Mouse (Mus musculus): ENCODE measurements around the gene Cryaa. TPM values are rescaled to one million over a fixed set of nuclear protein-coding genes. Genes with fewer than 3 reads are reported as not detected.

The Cryaa gene
- total and polyA plus RNA-seq, 3 experiments, result 0.31 TPM; not detected in 2

DNA sequence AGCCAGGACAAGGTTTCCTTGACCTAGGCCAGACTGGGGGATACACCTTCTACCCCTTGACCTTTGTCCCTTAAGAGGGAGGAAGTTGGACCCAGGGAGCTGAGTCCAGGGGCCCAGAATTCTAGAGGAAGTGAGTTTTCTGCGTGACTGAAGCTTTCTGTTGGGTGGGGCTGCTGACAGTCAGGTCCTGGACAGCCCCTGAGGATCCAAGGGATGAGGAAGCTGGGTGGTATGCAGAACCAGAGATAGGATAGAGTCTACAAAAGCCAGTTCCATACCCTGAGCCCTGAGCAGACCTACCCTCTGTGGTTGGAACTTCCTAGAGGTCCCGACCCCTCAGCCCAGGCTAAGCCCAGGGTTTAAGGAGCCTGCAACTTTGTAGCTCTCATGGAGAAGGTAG is 2.8 kb downstream of the Cryaa start:
- no peaks in the 10 kb centered on the region for H3K27me3 ChIP-seq (ENCODE audit: control insufficient read depth, insufficient read depth, low read length)
- DNase-seq, result no peak
- no peak overlapping the region for H3K27ac ChIP-seq
- TF ChIP-seq CTCF (IDR thresholded peaks at IDR 0.05) (no peak), EP300 (IDR thresholded peaks at IDR 0.05; ENCODE audit: insufficient read depth, low read depth, low read length) (no peak), POLR2A (IDR thresholded peaks at IDR 0.05; ENCODE audit: insufficient read depth, low read depth, low read length) (no peak)
- WGBS, result 67% methylated on average over 2 of the region's 2 CpGs
- H3K9ac ChIP-seq (ENCODE audit: low read depth, low read length), result no peak overlapping the region
- no peaks in the 10 kb centered on the region for H3K79me2 ChIP-seq (replicated peaks; ENCODE audit: control insufficient read depth, insufficient read depth, low read length)
- H3K4me3 ChIP-seq, result no peak overlapping the region
- H3K4me1 ChIP-seq (ENCODE audit: control insufficient read depth, insufficient read depth, low read length), result no peaks in the 10 kb centered on the region
- H3K36me3 ChIP-seq (ENCODE audit: control insufficient read depth, insufficient read depth, low read length), result no peaks in the 10 kb centered on the region
- intact Hi-C loops (cut with DNase I), result no loop called here

DNA sequence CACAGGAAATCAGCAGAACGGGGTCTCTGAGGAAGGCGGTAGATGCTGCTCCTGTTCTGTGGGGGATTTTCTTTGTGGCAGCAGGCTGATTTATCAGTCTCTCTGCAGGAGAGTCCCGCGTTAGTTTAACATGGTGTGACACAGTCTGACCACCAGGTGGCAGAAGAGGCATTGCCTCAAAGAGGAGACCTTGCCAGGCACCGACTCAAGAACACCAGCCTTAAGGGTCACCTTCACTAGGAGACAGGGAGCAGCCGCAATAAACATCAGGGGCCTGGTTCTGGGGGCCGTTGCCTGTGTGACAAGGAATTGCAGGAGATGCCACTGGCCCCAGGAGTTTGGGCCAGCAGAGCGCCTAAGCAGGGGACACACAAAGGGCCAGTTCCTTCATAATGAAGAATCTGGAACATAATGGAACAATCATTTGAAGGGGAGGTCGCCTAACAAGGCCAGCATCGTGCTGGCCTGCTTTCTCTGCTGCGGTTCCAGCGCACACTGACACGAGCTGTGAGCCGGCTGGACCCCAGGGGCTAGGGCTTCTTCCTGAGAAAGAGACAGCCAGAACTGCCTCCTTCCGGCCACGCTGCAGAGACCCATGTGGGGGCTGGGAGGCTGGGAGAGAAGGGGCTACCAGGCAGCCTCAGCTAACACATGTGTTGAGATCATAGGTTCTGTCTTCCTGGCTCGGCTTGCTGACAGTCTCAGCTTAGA is 8.1 kb downstream of the Cryaa start:
- Histone ChIP-seq H3K27ac (peak overlapping the region; percentile 77), H3K79me2 (replicated peaks; ENCODE audit: control insufficient read depth, insufficient read depth, low read length) (no peaks in the 10 kb centered on the region), H3K4me1 (ENCODE audit: control insufficient read depth, insufficient read depth, low read length) (peaks cover 5% of the 10 kb centered on the region), H3K27me3 (ENCODE audit: control insufficient read depth, insufficient read depth, low read length) (no peaks in the 10 kb centered on the region), H3K4me3 (no peak overlapping the region), H3K36me3 (ENCODE audit: control insufficient read depth, insufficient read depth, low read length) (no peaks in the 10 kb centered on the region), H3K9ac (ENCODE audit: low read depth, low read length) (0 out of 2 replicates have a peak overlapping the region, but pooled peaks have one; percentile 3)
- 6% methylated on average over 17 of the region's 17 CpGs for WGBS
- TF ChIP-seq EP300 (IDR thresholded peaks at IDR 0.05; ENCODE audit: insufficient read depth, low read depth, low read length) (peak; percentile 89; the same call in 1 of the 2 replicates), CTCF (IDR thresholded peaks at IDR 0.05) (peak; percentile 96), POLR2A (IDR thresholded peaks at IDR 0.05; ENCODE audit: insufficient read depth, low read depth, low read length) (no peak)
- peak; percentile 82 to 83 for DNase-seq
- intact Hi-C loops (cut with DNase I), result loop anchor here (1.0 to 5.0 kb wide), 5 partner anchors 169 to 522 kb away; partner anchors contain the start of gene Sik1

- intact Hi-C loops (cut with DNase I), result loop anchor here (5.0 kb wide), 2 partner anchors 251 to 521 kb away; no protein-coding TSS in a partner anchor
- H3K27ac ChIP-seq, result peak overlapping the region; percentile 77
Measured at GRCm38 (mm10) chr17:31686225-31686564, 8.6 kb downstream of the Cryaa start.

DNA sequence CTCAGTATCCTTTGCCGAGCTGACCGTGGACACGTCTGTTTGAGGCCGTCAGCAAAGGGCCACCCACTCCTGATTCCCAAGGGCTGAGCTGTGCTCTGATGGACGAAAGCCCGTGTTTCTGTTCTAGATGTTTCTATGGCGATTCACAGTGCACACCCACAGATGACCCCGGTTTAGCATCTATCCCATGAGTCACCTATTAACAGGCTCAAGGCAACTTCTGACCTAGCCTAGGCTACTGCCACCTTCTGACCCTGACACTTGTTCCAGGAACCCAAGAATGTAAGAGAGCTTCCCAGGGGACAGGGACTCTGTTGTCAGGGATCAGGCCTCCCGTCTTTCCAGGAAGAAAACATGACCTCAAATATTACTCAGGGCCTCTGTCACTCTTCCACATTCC is 10.5 kb downstream of the Cryaa start:
- H3K9ac ChIP-seq (ENCODE audit: low read depth, low read length), result no peak overlapping the region
- intact Hi-C loops (cut with DNase I), result loop anchor here (5.0 kb wide), 2 partner anchors 249 to 519 kb away; no protein-coding TSS in a partner anchor
- no peak overlapping the region for H3K27ac ChIP-seq

More at GRCm38 (mm10) chr17:31686225-31686564, 8.6 kb downstream of the Cryaa start:
- Histone ChIP-seq H3K36me3 (ENCODE audit: control insufficient read depth, insufficient read depth, low read length) (no peaks in the 10 kb centered on the region), H3K4me3 (no peak overlapping the region), H3K4me1 (ENCODE audit: control insufficient read depth, insufficient read depth, low read length) (peaks cover 5% of the 10 kb centered on the region), H3K9ac (ENCODE audit: low read depth, low read length) (no peak overlapping the region), H3K27me3 (ENCODE audit: control insufficient read depth, insufficient read depth, low read length) (no peaks in the 10 kb centered on the region), H3K79me2 (replicated peaks; ENCODE audit: control insufficient read depth, insufficient read depth, low read length) (no peaks in the 10 kb centered on the region)
- TF ChIP-seq EP300 (IDR thresholded peaks at IDR 0.05; ENCODE audit: insufficient read depth, low read depth, low read length) (peak; percentile 59; the same call in 1 of the 2 replicates), CTCF (IDR thresholded peaks at IDR 0.05) (no peak)
- WGBS, result 8% methylated on average over 3 of the region's 3 CpGs
- DNase-seq, result peak in 1 of 2 experiments; percentile 18

DNA sequence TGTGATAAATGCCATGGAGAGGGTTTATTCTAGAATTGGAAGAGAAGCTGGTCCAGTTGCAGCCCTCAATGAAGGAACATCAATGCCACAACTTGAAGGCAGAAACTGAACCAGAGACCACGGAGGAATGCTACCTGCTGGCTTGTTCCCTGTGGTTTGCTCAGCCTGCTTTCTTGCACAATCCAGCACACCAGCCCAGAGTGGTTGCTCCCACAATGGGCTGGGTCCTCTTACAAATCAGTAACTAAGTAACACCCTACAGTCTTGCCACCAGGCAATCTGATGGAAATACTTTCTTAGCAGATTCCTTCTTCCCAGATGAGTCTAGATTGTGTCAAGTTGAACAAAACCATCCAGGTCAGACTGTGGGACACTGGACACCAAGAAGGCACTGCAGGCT is 12.0 kb downstream of the Cryaa start:
- no peak for DNase-seq
- Histone ChIP-seq H3K9ac (ENCODE audit: low read depth, low read length) (no peak overlapping the region), H3K4me3 (no peak overlapping the region), H3K27me3 (ENCODE audit: control insufficient read depth, insufficient read depth, low read length) (no peaks in the 10 kb centered on the region), H3K4me1 (ENCODE audit: control insufficient read depth, insufficient read depth, low read length) (peaks cover 9% of the 10 kb centered on the region), H3K27ac (no peak overlapping the region), H3K79me2 (replicated peaks; ENCODE audit: control insufficient read depth, insufficient read depth, low read length) (no peaks in the 10 kb centered on the region), H3K36me3 (ENCODE audit: control insufficient read depth, insufficient read depth, low read length) (no peaks in the 10 kb centered on the region)
- 73% methylated on average over 1 of the region's 1 CpGs for WGBS
- TF ChIP-seq EP300 (IDR thresholded peaks at IDR 0.05; ENCODE audit: insufficient read depth, low read depth, low read length) (no peak), POLR2A (IDR thresholded peaks at IDR 0.05; ENCODE audit: insufficient read depth, low read depth, low read length) (no peak), CTCF (IDR thresholded peaks at IDR 0.05) (no peak)
- intact Hi-C loops (cut with DNase I), result loop anchor here (5.0 kb wide), 2 partner anchors 248 to 518 kb away; no protein-coding TSS in a partner anchor

More for the DNA sequence above, 10.5 kb downstream of the Cryaa start:
- no peaks in the 10 kb centered on the region for H3K36me3 ChIP-seq (ENCODE audit: control insufficient read depth, insufficient read depth, low read length)
- WGBS, result 64% methylated on average over 9 of the region's 9 CpGs
- peak in 1 of 2 experiments; percentile 46 for DNase-seq
- no peaks in the 10 kb centered on the region for H3K79me2 ChIP-seq (replicated peaks; ENCODE audit: control insufficient read depth, insufficient read depth, low read length)
- no peak overlapping the region for H3K4me3 ChIP-seq
- H3K27me3 ChIP-seq (ENCODE audit: control insufficient read depth, insufficient read depth, low read length), result no peaks in the 10 kb centered on the region
- H3K4me1 ChIP-seq (ENCODE audit: control insufficient read depth, insufficient read depth, low read length), result peaks cover 5% of the 10 kb centered on the region
- TF ChIP-seq POLR2A (IDR thresholded peaks at IDR 0.05; ENCODE audit: insufficient read depth, low read depth, low read length), result no peak
- no peak for TF ChIP-seq EP300 (IDR thresholded peaks at IDR 0.05; ENCODE audit: insufficient read depth, low read depth, low read length)
- no peak for TF ChIP-seq CTCF (IDR thresholded peaks at IDR 0.05)

GRCm38 (mm10) chr17:31692918-31693317 is 15.3 kb downstream of the Cryaa start:
- no peak for DNase-seq
- Histone ChIP-seq H3K4me1 (ENCODE audit: control insufficient read depth, insufficient read depth, low read length) (peaks cover 4% of the 10 kb centered on the region), H3K4me3 (no peak overlapping the region), H3K9ac (ENCODE audit: low read depth, low read length) (no peak overlapping the region), H3K36me3 (ENCODE audit: control insufficient read depth, insufficient read depth, low read length) (no peaks in the 10 kb centered on the region), H3K27me3 (ENCODE audit: control insufficient read depth, insufficient read depth, low read length) (no peaks in the 10 kb centered on the region), H3K27ac (no peak overlapping the region), H3K79me2 (replicated peaks; ENCODE audit: control insufficient read depth, insufficient read depth, low read length) (no peaks in the 10 kb centered on the region)
- intact Hi-C loops (cut with DNase I), result loop anchor here (2.0 kb wide), 2 partner anchors 164 to 380 kb away; no protein-coding TSS in a partner anchor
- TF ChIP-seq EP300 (IDR thresholded peaks at IDR 0.05; ENCODE audit: insufficient read depth, low read depth, low read length), result no peak
- no peak for TF ChIP-seq POLR2A (IDR thresholded peaks at IDR 0.05; ENCODE audit: insufficient read depth, low read depth, low read length)
- TF ChIP-seq CTCF (IDR thresholded peaks at IDR 0.05), result no peak
- 40% methylated on average over 5 of the region's 5 CpGs for WGBS

Measured in heart, adult 2 months (tissue).